Mouse (Mus musculus) kidney, adult 9 months (tissue): Measurements from ENCODE around the gene Dennd2a.

Source experiments
- DNase-seq: peaks from one replicate; pipeline ENCODE4 v3.0.0; 2022

Dennd2a gene

GRCm38 (mm10) chr6:39414106-39414505 lies 143.6 kb downstream of the Dennd2a start:
- peak; percentile 43 for DNase-seq
